ENCODE assay signal across 27 mouse cellular contexts in genomic region chr1:42025781-42026180, GRCm38 (mm10).
"Had no signal": no experiment of that assay in that cellular context is flagged by ENCODE, and none has a peak within 500 bp of the region (broad histone marks: within the 10 kb centered on the region; RNA-seq: fewer than 3 reads in every experiment).

No protein-coding gene starts in this region.

- H3K4me3 ChIP-seq: limb, embryonic 10.5 days; limb, embryonic 12.5 days; limb, embryonic 13.5 days; limb, embryonic 15.5 days; liver, embryonic 12.5 days; liver, embryonic 13.5 days; liver, embryonic 15.5 days; megakaryocyte, embryonic 14.5 days; midbrain, embryonic 10.5 days; midbrain, embryonic 12.5 days; midbrain, embryonic 13.5 days; midbrain, embryonic 15.5 days; myocyte; neural tube, embryonic 12.5 days had no signal

- H3K4me2 ChIP-seq: limb, embryonic 15.5 days; liver, embryonic 11.5 days; liver, embryonic 12.5 days; liver, embryonic 13.5 days; liver, embryonic 15.5 days; midbrain, embryonic 11.5 days; midbrain, embryonic 12.5 days; midbrain, embryonic 13.5 days; midbrain, embryonic 15.5 days; neural tube, embryonic 12.5 days had no signal

- H3K9me3 ChIP-seq: limb, embryonic 10.5 days; limb, embryonic 13.5 days; limb, embryonic 15.5 days; liver, embryonic 12.5 days; liver, embryonic 13.5 days; liver, embryonic 15.5 days; midbrain, embryonic 10.5 days; midbrain, embryonic 12.5 days; midbrain, embryonic 13.5 days; midbrain, embryonic 15.5 days had no signal

- H3K27me3 ChIP-seq: limb, embryonic 12.5 days; limb, embryonic 13.5 days; limb, embryonic 15.5 days; liver, embryonic 12.5 days; liver, embryonic 13.5 days; liver, embryonic 15.5 days; megakaryocyte, embryonic 14.5 days; midbrain, embryonic 12.5 days; midbrain, embryonic 13.5 days; midbrain, embryonic 15.5 days; neural tube, embryonic 12.5 days had no signal

- H3K36me3 ChIP-seq: limb, embryonic 10.5 days; limb, embryonic 12.5 days; limb, embryonic 13.5 days; limb, embryonic 15.5 days; liver, embryonic 12.5 days; liver, embryonic 13.5 days; liver, embryonic 15.5 days; midbrain, embryonic 10.5 days; midbrain, embryonic 12.5 days; midbrain, embryonic 13.5 days; midbrain, embryonic 15.5 days; neural tube, embryonic 12.5 days had no signal

- H3K27ac ChIP-seq: limb, embryonic 10.5 days; limb, embryonic 12.5 days; limb, embryonic 13.5 days; limb, embryonic 15.5 days; liver, embryonic 12.5 days; liver, embryonic 13.5 days; liver, embryonic 14.5 days; liver, embryonic 15.5 days; macrophage; midbrain, embryonic 10.5 days; midbrain, embryonic 12.5 days; midbrain, embryonic 13.5 days; midbrain, embryonic 15.5 days; neural tube, embryonic 12.5 days had no signal

- H3K4me1 ChIP-seq: liver, embryonic 12.5 days; liver, embryonic 13.5 days; liver, embryonic 15.5 days; megakaryocyte, embryonic 14.5 days; midbrain, embryonic 10.5 days; midbrain, embryonic 12.5 days; midbrain, embryonic 13.5 days; midbrain, embryonic 15.5 days; neural tube, embryonic 12.5 days had no signal

- ATAC-seq: liver, embryonic 12.5 days; liver, postnatal 0 days; lung, postnatal 0 days; midbrain, embryonic 13.5 days; midbrain, embryonic 15.5 days; midbrain, embryonic 16.5 days had no signal

- H3K9ac ChIP-seq: limb, embryonic 12.5 days; limb, embryonic 13.5 days; limb, embryonic 15.5 days; liver, embryonic 12.5 days; liver, embryonic 13.5 days; liver, embryonic 14.5 days; liver, embryonic 15.5 days; liver, postnatal 0 days; lung, embryonic 14.5 days; midbrain, embryonic 12.5 days; midbrain, embryonic 13.5 days; midbrain, embryonic 15.5 days; neural tube, embryonic 12.5 days had no signal

- DNase-seq: left cerebral cortex, postnatal 4 days; liver; liver, embryonic 13.5 days; liver, postnatal 0 days; lung, adult 18-20 months; lung, adult 2 months; midbrain, embryonic 14.5 days had no signal
